Mouse (Mus musculus) layer of hippocampus, adult 2 months (tissue): ENCODE measurements at regions not wholly inside any gene's neighbourhood (a gene's known extent, or its start where the extent isn't known, plus 50 kb on each side); places are given as distances from the start of the nearest gene placed in this dataset.

Experiments used
- DNase-seq, 2 experiments: peaks; one replicate each; pipeline ENCODE4 v3.0.0; 2022; ENCODE audit warnings: low spot score in 2 of 2
- H3K27ac ChIP-seq: fragments of 200-600 bp; 2 replicates; pipeline ENCODE4 v1.8.1; 2022
- H3K4me3 ChIP-seq: fragments of 200-600 bp; 2 replicates; pipeline ENCODE4 v1.8.1; 2022; ENCODE audit warnings: mild to moderate bottlenecking
- CTCF ChIP-seq: fragments of 200-600 bp; conservative IDR thresholded peaks from 2 replicates; pipeline ENCODE4 v1.8.1; 2022; ENCODE audit warnings: antibody characterized with exemption, mild to moderate bottlenecking, moderate library complexity

GRCm38 (mm10) chr7:73019764-73020354 is 355.4 kb upstream of the Rgma start:
- TF ChIP-seq CTCF = no peak
- H3K4me3 ChIP-seq = no peak overlapping the region
- H3K27ac ChIP-seq = no peak overlapping the region
- no peak for DNase-seq

- DNase-seq = no peak
- no peak overlapping the region for H3K27ac ChIP-seq
- no peak for TF ChIP-seq CTCF
- H3K4me3 ChIP-seq = no peak overlapping the region
These were observed 353.5 kb upstream of the Rgma start for GRCm38 (mm10) chr7:73021786-73022185.

GRCm38 (mm10) chr7:73025640-73026039 is 349.7 kb upstream of the Rgma start:
- peak in 1 of 2 experiments; percentile 14 for DNase-seq
- peak; percentile 74 for TF ChIP-seq CTCF
- no peak overlapping the region for H3K27ac ChIP-seq
- no peak overlapping the region for H3K4me3 ChIP-seq

- TF ChIP-seq CTCF = no peak
- DNase-seq = no peak
- H3K4me3 ChIP-seq = no peak overlapping the region
- H3K27ac ChIP-seq = no peak overlapping the region
These were observed 346.4 kb upstream of the Rgma start for GRCm38 (mm10) chr7:73028952-73029351.

GRCm38 (mm10) chr7:73031407-73031806 is 343.9 kb upstream of the Rgma start:
- TF ChIP-seq CTCF = no peak
- H3K27ac ChIP-seq = no peak overlapping the region
- no peak for DNase-seq
- no peak overlapping the region for H3K4me3 ChIP-seq

- peak; percentile 61 to 82 for DNase-seq
- TF ChIP-seq CTCF = no peak
- H3K27ac ChIP-seq = peak overlapping the region; percentile 58
- peak overlapping the region; percentile 34; the same call in 1 of the 2 replicates for H3K4me3 ChIP-seq
These were observed 342.9 kb upstream of the Rgma start for GRCm38 (mm10) chr7:73032316-73032980.

GRCm38 (mm10) chr7:73036801-73037555 is 338.3 kb upstream of the Rgma start:
- peak; percentile 24 to 25 for DNase-seq
- Histone ChIP-seq H3K27ac (no peak overlapping the region), H3K4me3 (no peak overlapping the region)
- TF ChIP-seq CTCF = peak; percentile 34

GRCm38 (mm10) chr7:73037638-73038037 is 337.7 kb upstream of the Rgma start:
- DNase-seq = no peak
- TF ChIP-seq CTCF = no peak
- H3K27ac ChIP-seq = no peak overlapping the region
- no peak overlapping the region for H3K4me3 ChIP-seq

GRCm38 (mm10) chr7:73039921-73040320 is 335.4 kb upstream of the Rgma start:
- H3K4me3 ChIP-seq = no peak overlapping the region
- no peak for TF ChIP-seq CTCF
- H3K27ac ChIP-seq = no peak overlapping the region
- DNase-seq = no peak

GRCm38 (mm10) chr7:73044316-73044715 is 331.0 kb upstream of the Rgma start:
- DNase-seq = no peak
- Histone ChIP-seq H3K4me3 (no peak overlapping the region), H3K27ac (no peak overlapping the region)
- no peak for TF ChIP-seq CTCF

GRCm38 (mm10) chr7:73055891-73056290 is 319.4 kb upstream of the Rgma start:
- no peak for DNase-seq
- no peak overlapping the region for H3K27ac ChIP-seq
- TF ChIP-seq CTCF = no peak
- no peak overlapping the region for H3K4me3 ChIP-seq

GRCm38 (mm10) chr7:73063556-73063955 is 311.8 kb upstream of the Rgma start:
- DNase-seq = no peak
- no peak overlapping the region for H3K4me3 ChIP-seq
- H3K27ac ChIP-seq = no peak overlapping the region
- no peak for TF ChIP-seq CTCF

- H3K27ac ChIP-seq = no peak overlapping the region
- no peak for DNase-seq
- TF ChIP-seq CTCF = no peak
- no peak overlapping the region for H3K4me3 ChIP-seq
These were observed 306.8 kb upstream of the Rgma start for GRCm38 (mm10) chr7:73068534-73068933.
